Mouse (Mus musculus) MN1 (cell line): ENCODE measurements around the gene AC161166.1.
A peak's percentile ranks its signal among the peaks of the same experiment; 100 is the strongest.

ENCODE experiments used
- DNase-seq: peaks from one replicate; pipeline ENCODE4 v3.0.0-alpha.2; 2016; ENCODE audit warnings: low spot score

The AC161166.1 gene

DNA sequence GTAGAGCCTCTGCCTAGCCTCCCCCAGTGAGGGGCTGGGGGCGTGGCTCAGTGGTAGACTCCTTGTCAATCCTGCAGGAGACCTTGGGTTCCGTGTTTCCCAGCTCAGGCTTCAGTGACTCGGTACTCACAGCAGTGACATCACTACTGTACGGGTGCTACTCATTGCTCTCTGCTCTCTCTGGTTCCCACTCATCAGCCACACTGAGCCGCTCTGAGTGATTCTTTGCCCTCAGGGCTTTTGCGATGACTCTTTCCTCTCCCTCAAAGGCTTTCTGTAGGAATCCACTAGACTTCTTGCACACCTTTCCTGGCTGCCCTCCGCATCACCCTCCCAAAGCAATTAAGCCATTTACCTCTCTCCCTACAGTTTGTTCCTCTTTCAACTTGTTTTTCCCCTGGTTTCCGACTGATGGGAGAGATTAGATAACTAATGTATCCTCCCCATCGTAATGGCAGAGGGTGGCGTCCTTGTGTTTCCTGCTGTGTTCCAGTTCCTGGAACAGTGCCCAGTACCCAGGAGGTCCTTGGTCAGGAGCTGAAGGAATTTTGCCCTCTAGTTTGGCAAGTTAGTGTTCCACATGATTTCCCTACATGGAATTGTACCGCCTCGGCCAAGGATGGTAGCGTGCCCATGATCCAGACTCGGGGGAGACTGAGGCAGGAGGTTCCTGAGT is 50.7 kb downstream of the AC161166.1 start:
- DNase-seq: peak; percentile 40
